Mouse (Mus musculus): ENCODE measurements around the gene Tpm1.

- no peak for TF ChIP-seq CTCF (IDR thresholded peaks at IDR 0.05; ENCODE audit: low read depth, low read length)
- no peak for TF ChIP-seq POLR2A (IDR thresholded peaks at IDR 0.05; ENCODE audit: extremely low read depth, insufficient read depth, low read length)
Measured at GRCm38 (mm10) chr9:67041840-67042812, 7.1 kb downstream of the Tpm1 start.

All from liver, adult 2 months (tissue).